Mouse (Mus musculus) liver, embryonic 12.5 days (tissue): Measurements from ENCODE around the gene Arhgef18. TPM values are rescaled to one million over a fixed set of nuclear protein-coding genes. Genes with fewer than 3 reads are reported as not detected.

Experiments
- ATAC-seq: fragments of 200-750 bp; cut with Nextera tagmentation; 2 replicates; pipeline ENCODE4 v1.8.0; 2017; ENCODE audit warnings: moderate number of reproducible peaks, mild to moderate bottlenecking, moderate library complexity
- H3K27ac ChIP-seq: fragments of 300-500 bp; sonication (generic); 2 replicates; pipeline ENCODE4 v1.5.1; 2016; ENCODE audit warnings: mild to moderate bottlenecking
- H3K27me3 ChIP-seq: fragments of 300-500 bp; sonication (generic); replicated peaks from 2 replicates; pipeline ENCODE4 v1.6.1; 2016; ENCODE audit warnings: mild to moderate bottlenecking, moderate library complexity
- H3K36me3 ChIP-seq: fragments of 300-500 bp; sonication (generic); 2 replicates; pipeline ENCODE4 v1.6.1; 2016; ENCODE audit warnings: mild to moderate bottlenecking, moderate library complexity
- H3K4me1 ChIP-seq: fragments of 300-500 bp; sonication (generic); 2 replicates; pipeline ENCODE4 v1.6.1; 2016
- H3K4me2 ChIP-seq: fragments of 300-500 bp; sonication (generic); 2 replicates; pipeline ENCODE4 v1.6.1; 2016; ENCODE audit warnings: mild to moderate bottlenecking, moderate library complexity
- H3K4me3 ChIP-seq: fragments of 300-500 bp; sonication (generic); 2 replicates; pipeline ENCODE4 v1.5.1; 2016; ENCODE audit warnings: mild to moderate bottlenecking, moderate library complexity
- H3K9ac ChIP-seq: fragments of 300-500 bp; sonication (generic); 2 replicates; pipeline ENCODE4 v1.6.1; 2016; ENCODE audit warnings: mild to moderate bottlenecking, moderate library complexity
- H3K9me3 ChIP-seq: fragments of 300-500 bp; sonication (generic); replicated peaks from 2 replicates; pipeline ENCODE4 v1.6.1; 2016; ENCODE audit warnings: mild to moderate bottlenecking, moderate library complexity
- WGBS: fragments of 180-500 bp; shearing (Covaris S2); methylation state at CpG from one replicate; pipeline ENCODE4 v1.1.7; 2016; ENCODE audit not compliant: insufficient replicate concordance; 5-methylcytosine and 5-hydroxymethylcytosine counted together
- polyA plus RNA-seq: library from polyadenylated mRNA; unstranded; fragments of >200 nt; fragmentation: Nextera tagmentation; extraction: Ambion mirVana; gene quantifications from 2 replicates; pipeline ENCODE4 v1.2.1, GENCODE M21; 2016

The Arhgef18 gene
- polyA plus RNA-seq, 1 experiment from 2014 or later = 4.1 TPM

GRCm38 (mm10) chr8:3425217-3425616 lies 32.4 kb downstream of the Arhgef18 start:
- H3K9ac ChIP-seq = no peak overlapping the region
- H3K9me3 ChIP-seq = no peaks in the 10 kb centered on the region
- peaks cover 9% of the 10 kb centered on the region; the same call in 1 of the 2 replicates for H3K4me1 ChIP-seq
- H3K27me3 ChIP-seq = no peaks in the 10 kb centered on the region
- no peak overlapping the region for H3K27ac ChIP-seq
- ATAC-seq = no peak
- H3K36me3 ChIP-seq = peaks cover 21% of the 10 kb centered on the region
- 77% methylated on average over 5 of the region's 5 CpGs for WGBS
- no peak overlapping the region for H3K4me3 ChIP-seq
- H3K4me2 ChIP-seq = no peak overlapping the region

DNA sequence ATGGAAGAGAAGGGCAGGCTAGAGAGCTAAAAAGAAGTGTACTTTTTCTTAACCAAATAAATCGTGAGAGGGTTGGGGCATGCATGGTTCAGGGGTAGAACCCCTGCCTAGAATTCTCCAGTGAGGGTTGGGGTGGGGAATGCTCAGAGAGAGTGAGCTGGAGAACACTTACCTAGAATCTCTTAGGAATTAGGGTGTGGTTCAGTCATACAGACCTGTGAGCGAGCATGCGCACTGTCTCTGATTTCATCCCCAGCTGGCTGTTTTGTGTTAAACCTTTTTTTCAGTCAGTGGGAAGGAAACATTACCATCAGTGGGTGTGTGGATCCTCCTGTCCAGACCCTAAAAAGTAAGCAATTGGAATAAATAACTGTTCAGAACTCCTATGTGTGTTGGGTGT lies 33.4 kb downstream of the Arhgef18 start:
- ATAC-seq = no peak
- Histone ChIP-seq H3K4me1 (peaks cover 9% of the 10 kb centered on the region; the same call in 1 of the 2 replicates), H3K9ac (no peak overlapping the region), H3K27ac (no peak overlapping the region), H3K4me3 (no peak overlapping the region), H3K36me3 (peaks cover 31% of the 10 kb centered on the region), H3K27me3 (no peaks in the 10 kb centered on the region), H3K4me2 (no peak overlapping the region), H3K9me3 (no peaks in the 10 kb centered on the region)
- WGBS = 79% methylated on average over 3 of the region's 3 CpGs

GRCm38 (mm10) chr8:3428426-3428825 lies 35.6 kb downstream of the Arhgef18 start:
- Histone ChIP-seq H3K9me3 (no peaks in the 10 kb centered on the region), H3K36me3 (peaks cover 52% of the 10 kb centered on the region), H3K9ac (no peak overlapping the region), H3K4me2 (no peak overlapping the region), H3K27ac (no peak overlapping the region), H3K4me3 (no peak overlapping the region), H3K4me1 (no peaks in the 10 kb centered on the region), H3K27me3 (no peaks in the 10 kb centered on the region)
- WGBS = 74% methylated on average over 2 of the region's 2 CpGs
- ATAC-seq = no peak

- Histone ChIP-seq H3K4me2 (no peak overlapping the region), H3K9me3 (no peaks in the 10 kb centered on the region), H3K4me1 (no peaks in the 10 kb centered on the region), H3K27ac (no peak overlapping the region), H3K27me3 (no peaks in the 10 kb centered on the region), H3K9ac (no peak overlapping the region), H3K36me3 (peaks cover 65% of the 10 kb centered on the region), H3K4me3 (no peak overlapping the region)
- ATAC-seq = no peak
- WGBS = 71% methylated on average over 2 of the region's 2 CpGs
Measured at GRCm38 (mm10) chr8:3429966-3430365, 37.2 kb downstream of the Arhgef18 start.

DNA sequence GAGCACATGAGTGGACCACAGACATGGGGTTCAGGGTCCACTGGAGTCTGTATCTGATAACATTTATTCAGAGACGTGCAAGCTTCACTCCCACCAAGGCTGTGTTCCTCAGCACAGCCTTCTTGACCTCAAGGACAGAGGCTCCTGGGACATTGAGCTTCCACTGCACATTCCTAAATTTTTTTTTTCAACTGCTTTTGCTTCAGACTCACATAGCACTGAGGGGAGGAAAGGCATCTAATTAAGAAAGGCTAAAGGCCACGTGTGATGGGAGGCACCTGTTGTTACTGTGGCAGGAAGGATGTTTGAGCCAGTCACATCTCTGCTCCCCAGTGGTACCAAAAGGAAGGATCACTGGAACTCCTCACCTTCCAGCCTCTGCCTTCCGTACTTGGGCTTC lies 38.3 kb downstream of the Arhgef18 start:
- Histone ChIP-seq H3K27me3 (no peaks in the 10 kb centered on the region), H3K27ac (no peak overlapping the region), H3K9me3 (no peaks in the 10 kb centered on the region), H3K4me2 (no peak overlapping the region), H3K36me3 (peaks cover 72% of the 10 kb centered on the region), H3K4me1 (peaks cover under 1% of the 10 kb centered on the region), H3K4me3 (no peak overlapping the region), H3K9ac (no peak overlapping the region)
- ATAC-seq = no peak
- 73% methylated on average over 3 of the region's 3 CpGs for WGBS

- ATAC-seq = peak; percentile 72
- 50% methylated on average over 6 of the region's 6 CpGs for WGBS
- H3K9ac ChIP-seq = no peak overlapping the region
- no peak overlapping the region for H3K27ac ChIP-seq
- no peaks in the 10 kb centered on the region for H3K9me3 ChIP-seq
- no peaks in the 10 kb centered on the region for H3K27me3 ChIP-seq
- H3K4me1 ChIP-seq = peaks cover 11% of the 10 kb centered on the region
- no peak overlapping the region for H3K4me3 ChIP-seq
- no peak overlapping the region for H3K4me2 ChIP-seq
- H3K36me3 ChIP-seq = peaks cover 92% of the 10 kb centered on the region
Measured at GRCm38 (mm10) chr8:3436492-3436891, 43.7 kb downstream of the Arhgef18 start.

DNA sequence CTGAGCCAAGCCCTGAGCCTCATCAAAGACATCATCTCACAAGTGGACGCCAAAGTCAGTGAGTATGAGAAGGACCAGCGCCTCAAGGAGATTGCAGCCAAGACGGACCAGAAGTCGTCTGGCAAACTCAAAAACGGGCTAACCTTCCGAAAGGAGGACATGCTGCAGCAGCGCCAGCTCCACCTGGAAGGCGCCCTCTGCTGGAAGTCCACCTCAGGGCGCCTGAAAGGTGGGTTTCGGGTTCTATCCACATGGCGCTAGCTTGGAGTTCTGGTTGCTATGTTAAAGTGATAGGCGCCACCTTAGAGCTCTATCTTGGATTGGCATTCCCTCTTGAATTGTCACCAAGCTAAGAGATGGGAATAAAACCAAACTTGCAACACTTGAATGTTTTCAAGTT lies 46.7 kb downstream of the Arhgef18 start:
- H3K36me3 ChIP-seq = peaks cover 67% of the 10 kb centered on the region
- peaks cover 11% of the 10 kb centered on the region for H3K4me1 ChIP-seq
- no peak overlapping the region for H3K4me3 ChIP-seq
- ATAC-seq = no peak
- no peak overlapping the region for H3K4me2 ChIP-seq
- no peak overlapping the region for H3K9ac ChIP-seq
- no peaks in the 10 kb centered on the region for H3K27me3 ChIP-seq
- no peaks in the 10 kb centered on the region for H3K9me3 ChIP-seq
- WGBS = 74% methylated on average over 12 of the region's 12 CpGs
- H3K27ac ChIP-seq = no peak overlapping the region

- no peaks in the 10 kb centered on the region for H3K27me3 ChIP-seq
- H3K27ac ChIP-seq = no peak overlapping the region
- no peaks in the 10 kb centered on the region for H3K9me3 ChIP-seq
- ATAC-seq = no peak
- H3K9ac ChIP-seq = no peak overlapping the region
- H3K36me3 ChIP-seq = peaks cover 81% of the 10 kb centered on the region
- H3K4me3 ChIP-seq = no peak overlapping the region
- H3K4me1 ChIP-seq = no peaks in the 10 kb centered on the region
- H3K4me2 ChIP-seq = no peak overlapping the region
- WGBS = 75% methylated on average over 2 of the region's 2 CpGs
Measured at GRCm38 (mm10) chr8:3449226-3449625, 56.4 kb downstream of the Arhgef18 start.

GRCm38 (mm10) chr8:3450670-3451069 lies 57.9 kb downstream of the Arhgef18 start:
- ATAC-seq = no peak
- no peak overlapping the region for H3K27ac ChIP-seq
- no peaks in the 10 kb centered on the region for H3K9me3 ChIP-seq
- WGBS = 34% methylated on average over 5 of the region's 5 CpGs
- H3K9ac ChIP-seq = no peak overlapping the region
- H3K4me2 ChIP-seq = no peak overlapping the region
- no peak overlapping the region for H3K4me3 ChIP-seq
- H3K4me1 ChIP-seq = no peaks in the 10 kb centered on the region
- no peaks in the 10 kb centered on the region for H3K27me3 ChIP-seq
- peaks cover 90% of the 10 kb centered on the region for H3K36me3 ChIP-seq

DNA sequence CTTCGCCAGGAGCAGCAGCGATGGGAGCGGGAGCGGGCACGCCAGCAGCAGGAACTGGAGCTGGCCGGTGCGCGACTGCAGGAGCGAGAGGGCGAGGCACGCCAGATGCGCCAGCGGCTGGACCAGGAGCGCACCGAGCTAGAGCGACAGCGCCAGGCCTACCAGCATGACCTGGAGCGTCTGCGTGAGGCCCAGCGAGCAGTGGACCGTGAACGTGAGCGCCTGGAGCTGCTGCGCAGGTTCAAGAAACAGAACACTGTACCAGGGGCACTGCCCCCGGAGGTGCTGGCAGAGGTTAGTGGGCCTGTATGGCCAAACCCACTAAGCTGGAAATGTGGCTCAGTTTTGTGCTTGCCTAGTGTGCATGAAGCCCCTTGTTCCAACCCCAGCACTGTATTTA lies 59.2 kb downstream of the Arhgef18 start:
- H3K4me2 ChIP-seq = no peak overlapping the region
- ATAC-seq = no peak
- H3K4me3 ChIP-seq = no peak overlapping the region
- H3K9me3 ChIP-seq = no peaks in the 10 kb centered on the region
- no peak overlapping the region for H3K9ac ChIP-seq
- peaks cover 96% of the 10 kb centered on the region for H3K36me3 ChIP-seq
- no peaks in the 10 kb centered on the region for H3K4me1 ChIP-seq
- no peak overlapping the region for H3K27ac ChIP-seq
- WGBS = 89% methylated on average over 25 of the region's 25 CpGs
- no peaks in the 10 kb centered on the region for H3K27me3 ChIP-seq

DNA sequence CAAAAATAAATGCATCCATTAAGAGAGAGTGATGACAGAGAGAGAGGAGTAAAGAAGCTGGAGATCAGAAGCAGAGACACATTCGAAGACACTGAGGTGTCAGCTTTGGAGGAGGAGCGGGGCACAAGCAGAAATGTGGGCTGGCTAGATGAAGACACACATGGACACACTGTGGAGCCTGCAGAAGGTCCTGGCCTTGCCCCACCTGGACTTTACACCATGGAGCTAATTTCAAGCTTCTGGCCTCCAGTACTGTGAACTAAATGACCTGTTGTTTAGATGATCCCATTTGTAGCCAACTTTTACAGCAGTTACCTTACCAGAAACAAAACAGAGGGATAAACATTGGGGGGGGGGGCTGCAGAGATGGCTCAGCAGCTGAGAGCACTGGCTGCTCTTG lies 70.4 kb downstream of the Arhgef18 start:
- WGBS = 76% methylated on average over 2 of the region's 2 CpGs
- Histone ChIP-seq H3K4me2 (no peak overlapping the region), H3K4me3 (no peak overlapping the region), H3K27ac (no peak overlapping the region), H3K27me3 (no peaks in the 10 kb centered on the region), H3K9me3 (no peaks in the 10 kb centered on the region), H3K4me1 (peaks cover 18% of the 10 kb centered on the region), H3K9ac (no peak overlapping the region), H3K36me3 (no peaks in the 10 kb centered on the region)
- no peak for ATAC-seq

DNA sequence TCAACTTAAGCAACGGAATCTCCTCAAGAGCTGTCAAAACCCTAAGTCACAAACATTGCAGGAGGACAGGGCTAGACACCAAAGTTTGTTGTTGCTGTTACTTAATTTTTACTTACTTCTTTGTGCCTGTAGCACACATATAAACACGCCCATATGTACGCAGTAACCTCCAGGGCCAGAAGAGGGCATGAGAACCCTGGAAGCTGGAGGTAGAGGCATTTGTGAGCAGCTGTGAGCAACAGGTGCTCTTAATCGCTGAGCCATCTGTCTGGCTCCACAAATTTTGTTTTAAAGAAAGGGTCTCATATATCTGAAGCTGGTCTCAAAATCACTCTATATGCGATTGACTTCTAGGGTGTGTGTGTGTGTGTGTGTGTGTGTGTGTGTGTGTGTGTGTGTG lies 71.5 kb downstream of the Arhgef18 start:
- Histone ChIP-seq H3K4me2 (no peak overlapping the region), H3K9me3 (no peaks in the 10 kb centered on the region), H3K4me1 (peaks cover 21% of the 10 kb centered on the region), H3K9ac (no peak overlapping the region), H3K27ac (no peak overlapping the region), H3K27me3 (no peaks in the 10 kb centered on the region), H3K4me3 (no peak overlapping the region), H3K36me3 (no peaks in the 10 kb centered on the region)
- WGBS = 56% methylated on average over 5 of the region's 5 CpGs
- ATAC-seq = no peak
